In genomic region chr11:119022895-119023615, GRCm38 (mm10) we compare ENCODE assay signal across 8 mouse cellular contexts. TPM values are rescaled to one million over a fixed set of nuclear protein-coding genes. Genes with fewer than 3 reads are reported as not detected.
DNase-seq lines count a peak whose midpoint lies in the region; ATAC-seq lines count a peak whose summit lies in the region.

Gene Cbx2 (plus strand): TSS chr11:119022962.

- ATAC-seq in hindbrain, embryonic 14.5 days (ENCODE audit: low FRiP score): peak; percentile 94

- H3K4me3 ChIP-seq in hindbrain, embryonic 14.5 days (replicated peaks; ENCODE audit: low read length): peak within 1 kb of the TSS; percentile 90

- peaks cover 37% of the 10 kb centered on the region for H3K4me1 ChIP-seq in hindbrain, embryonic 14.5 days (replicated peaks; ENCODE audit: control insufficient read depth, insufficient read depth, low read length)

- H3K9me3 ChIP-seq in hindbrain, embryonic 14.5 days (ENCODE audit: control insufficient read depth, low read length): no peaks in the 10 kb centered on the region

- peak within 1 kb of the TSS; percentile 95 for H3K9ac ChIP-seq in hindbrain, embryonic 14.5 days

- peak within 1 kb of the TSS; percentile 81 for H3K27ac ChIP-seq in hindbrain, embryonic 14.5 days

- under 1% methylated on average over 60 of the region's 99 CpGs for WGBS in hindbrain, embryonic 14.5 days

- peaks cover 6% of the 10 kb centered on the region; the same call in 1 of the 2 replicates for H3K27me3 ChIP-seq in hindbrain, embryonic 14.5 days (ENCODE audit: control insufficient read depth, insufficient read depth, low read length)

- peak; percentile 87 for DNase-seq in R1 (ENCODE audit: low read depth, low spot score)
- DNase-seq in cerebellum, postnatal 10 days: peak; percentile 93 to 97
- peak; percentile 72 for DNase-seq in gastrocnemius, adult 18-20 months (ENCODE audit: low spot score)
- DNase-seq in hindbrain, embryonic 14.5 days (ENCODE audit: low spot score): peak; percentile 93
- peak; percentile 79 to 88 for DNase-seq in left cerebral cortex, adult 18-20 months (ENCODE audit: low spot score in 2 of 2)
- peak; percentile 89 for DNase-seq in lung, postnatal 36 days
- peak; percentile 84 for DNase-seq in retina, postnatal 7 days (ENCODE audit: low read depth, low spot score)
- DNase-seq in urinary bladder, postnatal 14 days (ENCODE audit: low spot score): peak; percentile 86

- H3K36me3 ChIP-seq in hindbrain, embryonic 14.5 days (replicated peaks; ENCODE audit: control insufficient read depth, insufficient read depth): peaks cover 19% of the 10 kb centered on the region

- peak within 1 kb of the TSS; percentile 91 for H3K4me2 ChIP-seq in hindbrain, embryonic 14.5 days (replicated peaks)

RNA-seq across cellular contexts. Expression of gene Cbx2, which starts in this region (rescaled TPM):
- 1 to 10 TPM in 1 of 2 experiments, under 1 TPM in 1; 0.85 to 1.0 TPM for total RNA-seq in gastrocnemius, adult 18-20 months (2021)
- polyA plus RNA-seq in hindbrain, embryonic 14.5 days (2014; fragmentation: Nextera tagmentation; extraction: Ambion mirVana): 10.7 and 13.7 TPM in 2 replicates
- total RNA-seq in left cerebral cortex, adult 18-20 months (2021): 1 to 10 TPM; 1.8 to 2.2 TPM

Comparison
In these comparisons a context has a peak if more than half of its experiments do, and no peak if none do; other contexts are left out.
1. Peak in every context shown above with its lines: DNase-seq, ATAC-seq, H3K4me3 ChIP-seq and H3K27ac ChIP-seq.